Mouse (Mus musculus): ENCODE measurements around the gene Smoc2. TPM values are rescaled to one million over a fixed set of nuclear protein-coding genes. Genes with fewer than 3 reads are reported as not detected.

The Smoc2 gene
- total and polyA plus RNA-seq, 3 experiments, result 36.5 to 55.4 (median 54.9) TPM

DNA sequence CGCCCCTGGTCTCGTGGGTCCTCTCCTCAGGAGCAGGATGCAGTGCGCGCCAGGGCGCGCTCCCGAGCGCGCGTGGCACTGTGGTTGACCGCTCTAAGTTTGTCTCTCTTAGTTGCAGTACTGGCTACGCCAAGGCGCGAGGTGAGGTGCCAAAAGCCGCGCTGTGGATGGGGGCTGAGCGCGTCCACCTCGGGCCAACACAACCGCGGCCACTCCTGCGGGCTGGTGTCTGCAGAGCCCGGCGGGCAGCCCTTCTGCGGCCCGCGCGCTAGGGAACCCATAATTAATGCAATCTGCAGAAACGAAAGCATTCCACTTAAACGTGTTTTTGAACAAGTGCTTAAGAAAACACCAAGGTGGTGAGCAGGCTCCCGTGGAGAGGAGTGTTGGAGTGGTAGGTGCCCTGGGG, 1.1 kb downstream of the Smoc2 start:
- no peaks in the 10 kb centered on the region for H3K79me2 ChIP-seq (replicated peaks; ENCODE audit: control insufficient read depth, insufficient read depth, low read length)
- TF ChIP-seq CTCF (IDR thresholded peaks at IDR 0.05) (no peak), POLR2A (IDR thresholded peaks at IDR 0.05; ENCODE audit: insufficient read depth, low read depth, low read length) (no peak), EP300 (IDR thresholded peaks at IDR 0.05; ENCODE audit: insufficient read depth, low read depth, low read length) (no peak)
- peak; percentile 52 to 63 for DNase-seq
- intact Hi-C loops (cut with DNase I), result no loop called here
- 1% methylated on average over 31 of the region's 31 CpGs for WGBS
- H3K4me1 ChIP-seq (ENCODE audit: control insufficient read depth, insufficient read depth, low read length), result no peaks in the 10 kb centered on the region
- H3K27ac ChIP-seq, result no peak overlapping the region
- no peaks in the 10 kb centered on the region for H3K36me3 ChIP-seq (ENCODE audit: control insufficient read depth, insufficient read depth, low read length)
- no peaks in the 10 kb centered on the region; the same call in 1 of the 2 replicates for H3K27me3 ChIP-seq (ENCODE audit: control insufficient read depth, insufficient read depth, low read length)
- peak overlapping the region; percentile 52 for H3K4me3 ChIP-seq
- H3K9ac ChIP-seq (ENCODE audit: low read depth, low read length), result peak overlapping the region; percentile 49

GRCm38 (mm10) chr17:14288015-14288616, 8.8 kb downstream of the Smoc2 start:
- Histone ChIP-seq H3K4me1 (ENCODE audit: control insufficient read depth, insufficient read depth, low read length) (no peaks in the 10 kb centered on the region; the same call in 1 of the 2 replicates), H3K36me3 (ENCODE audit: control insufficient read depth, insufficient read depth, low read length) (no peaks in the 10 kb centered on the region), H3K4me3 (no peak overlapping the region), H3K27ac (no peak overlapping the region), H3K9ac (ENCODE audit: low read depth, low read length) (no peak overlapping the region), H3K79me2 (replicated peaks; ENCODE audit: control insufficient read depth, insufficient read depth, low read length) (no peaks in the 10 kb centered on the region), H3K27me3 (ENCODE audit: control insufficient read depth, insufficient read depth, low read length) (no peaks in the 10 kb centered on the region)
- WGBS, result 28% methylated on average over 7 of the region's 7 CpGs
- intact Hi-C loops (cut with DNase I), result loop anchor here (1.0 to 5.0 kb wide), 4 partner anchors 55 to 619 kb away; no protein-coding TSS in a partner anchor
- DNase-seq, result peak; percentile 65 to 82
- TF ChIP-seq CTCF (IDR thresholded peaks at IDR 0.05), result peak; percentile 93
- TF ChIP-seq POLR2A (IDR thresholded peaks at IDR 0.05; ENCODE audit: insufficient read depth, low read depth, low read length), result no peak
- TF ChIP-seq EP300 (IDR thresholded peaks at IDR 0.05; ENCODE audit: insufficient read depth, low read depth, low read length), result peak; percentile 64; the same call in 1 of the 2 replicates

- no peak overlapping the region for H3K4me3 ChIP-seq
- WGBS, result 64% methylated on average over 5 of the region's 5 CpGs
- H3K4me1 ChIP-seq (ENCODE audit: control insufficient read depth, insufficient read depth, low read length), result no peaks in the 10 kb centered on the region
- H3K79me2 ChIP-seq (replicated peaks; ENCODE audit: control insufficient read depth, insufficient read depth, low read length), result no peaks in the 10 kb centered on the region
- H3K9ac ChIP-seq (ENCODE audit: low read depth, low read length), result no peak overlapping the region
- no peak for DNase-seq
- H3K36me3 ChIP-seq (ENCODE audit: control insufficient read depth, insufficient read depth, low read length), result no peaks in the 10 kb centered on the region
- no peak for TF ChIP-seq EP300 (IDR thresholded peaks at IDR 0.05; ENCODE audit: insufficient read depth, low read depth, low read length)
- H3K27me3 ChIP-seq (ENCODE audit: control insufficient read depth, insufficient read depth, low read length), result no peaks in the 10 kb centered on the region
- intact Hi-C loops (cut with DNase I), result no loop called here
- H3K27ac ChIP-seq, result no peak overlapping the region
Measured at GRCm38 (mm10) chr17:14293617-14294016, 14.3 kb downstream of the Smoc2 start.

- intact Hi-C loops (cut with DNase I), result no loop called here
- DNase-seq, result peak in 1 of 2 experiments; percentile 38
- Histone ChIP-seq H3K27ac (no peak overlapping the region), H3K36me3 (ENCODE audit: control insufficient read depth, insufficient read depth, low read length) (no peaks in the 10 kb centered on the region), H3K79me2 (replicated peaks; ENCODE audit: control insufficient read depth, insufficient read depth, low read length) (no peaks in the 10 kb centered on the region), H3K4me1 (ENCODE audit: control insufficient read depth, insufficient read depth, low read length) (no peaks in the 10 kb centered on the region), H3K27me3 (ENCODE audit: control insufficient read depth, insufficient read depth, low read length) (no peaks in the 10 kb centered on the region), H3K4me3 (no peak overlapping the region), H3K9ac (ENCODE audit: low read depth, low read length) (no peak overlapping the region)
- WGBS, result 59% methylated on average over 3 of the region's 3 CpGs
- TF ChIP-seq POLR2A (IDR thresholded peaks at IDR 0.05; ENCODE audit: insufficient read depth, low read depth, low read length) (no peak), EP300 (IDR thresholded peaks at IDR 0.05; ENCODE audit: insufficient read depth, low read depth, low read length) (no peak)
Measured at GRCm38 (mm10) chr17:14295146-14295545, 15.8 kb downstream of the Smoc2 start.

DNA sequence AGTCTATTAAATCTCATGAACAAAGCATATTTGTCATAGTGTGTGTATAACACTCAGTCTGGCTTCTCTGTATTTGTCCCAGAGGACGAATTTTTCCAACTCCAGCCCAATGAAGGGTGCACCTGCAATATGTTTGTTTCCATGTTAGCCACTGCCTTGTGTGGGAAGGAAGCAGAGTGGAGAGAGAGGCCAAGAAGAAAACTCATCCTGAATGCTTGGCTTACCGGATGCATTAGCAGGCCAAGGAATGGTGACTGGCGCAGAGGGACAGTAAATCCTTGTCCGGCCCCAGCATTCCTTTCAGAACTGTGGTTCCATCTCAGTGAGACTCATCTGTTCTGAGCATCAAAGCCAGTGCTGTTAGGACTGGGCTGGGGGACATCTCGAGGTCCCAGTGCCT, 21.1 kb downstream of the Smoc2 start:
- no peak for DNase-seq
- no peak overlapping the region for H3K27ac ChIP-seq
- no peaks in the 10 kb centered on the region for H3K36me3 ChIP-seq (ENCODE audit: control insufficient read depth, insufficient read depth, low read length)
- TF ChIP-seq CTCF (IDR thresholded peaks at IDR 0.05) (no peak), EP300 (IDR thresholded peaks at IDR 0.05; ENCODE audit: insufficient read depth, low read depth, low read length) (no peak), POLR2A (IDR thresholded peaks at IDR 0.05; ENCODE audit: insufficient read depth, low read depth, low read length) (no peak)
- no peaks in the 10 kb centered on the region for H3K79me2 ChIP-seq (replicated peaks; ENCODE audit: control insufficient read depth, insufficient read depth, low read length)
- H3K9ac ChIP-seq (ENCODE audit: low read depth, low read length), result no peak overlapping the region
- WGBS, result 75% methylated on average over 5 of the region's 5 CpGs
- H3K27me3 ChIP-seq (ENCODE audit: control insufficient read depth, insufficient read depth, low read length), result no peaks in the 10 kb centered on the region
- no peaks in the 10 kb centered on the region; the same call in 1 of the 2 replicates for H3K4me1 ChIP-seq (ENCODE audit: control insufficient read depth, insufficient read depth, low read length)
- H3K4me3 ChIP-seq, result no peak overlapping the region
- intact Hi-C loops (cut with DNase I), result no loop called here

DNA sequence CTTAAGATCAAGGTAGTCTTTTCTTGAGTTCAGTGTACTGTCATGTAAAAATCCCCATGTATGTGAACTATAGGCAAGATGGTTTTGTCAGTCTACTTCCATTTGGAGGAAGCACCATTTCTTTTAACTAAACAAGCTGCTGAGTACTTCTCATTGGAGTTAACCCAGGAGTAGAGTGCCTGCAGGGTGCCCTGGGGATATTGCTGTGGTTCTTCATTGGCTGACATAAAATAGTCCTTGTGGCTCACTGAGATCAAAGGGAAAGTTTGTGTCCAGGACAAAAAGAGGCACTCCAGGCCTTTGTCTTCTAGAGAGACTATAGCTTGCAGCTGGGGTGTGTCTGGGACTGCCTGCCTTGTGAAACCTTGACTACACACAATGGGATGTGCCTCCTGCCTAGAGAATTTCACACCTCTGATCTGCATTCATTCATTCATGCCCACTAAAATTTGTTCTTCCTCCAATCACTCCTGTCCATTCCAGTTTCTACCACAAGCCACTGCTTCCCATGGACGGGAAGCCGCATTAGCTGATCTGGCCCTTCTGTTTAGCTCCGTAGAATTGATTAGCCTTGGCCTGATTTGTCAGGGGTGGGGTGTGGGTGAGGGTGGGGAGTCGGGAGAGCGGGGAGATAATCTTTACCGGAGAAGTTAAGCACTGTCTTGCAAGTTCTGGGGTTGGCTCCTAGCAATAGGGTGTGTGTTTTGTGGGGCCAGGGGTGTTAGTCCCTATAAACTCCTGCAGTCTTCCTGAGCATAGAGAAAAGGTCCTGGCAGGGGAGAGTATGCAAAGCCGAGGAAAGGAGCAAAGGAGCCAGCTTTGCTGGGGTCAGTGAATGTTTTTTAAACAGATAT, 22.4 kb downstream of the Smoc2 start:
- Histone ChIP-seq H3K4me1 (ENCODE audit: control insufficient read depth, insufficient read depth, low read length) (no peaks in the 10 kb centered on the region; the same call in 1 of the 2 replicates), H3K27me3 (ENCODE audit: control insufficient read depth, insufficient read depth, low read length) (no peaks in the 10 kb centered on the region), H3K27ac (no peak overlapping the region), H3K79me2 (replicated peaks; ENCODE audit: control insufficient read depth, insufficient read depth, low read length) (no peaks in the 10 kb centered on the region), H3K4me3 (no peak overlapping the region), H3K9ac (ENCODE audit: low read depth, low read length) (no peak overlapping the region), H3K36me3 (ENCODE audit: control insufficient read depth, insufficient read depth, low read length) (no peaks in the 10 kb centered on the region)
- no peak for TF ChIP-seq CTCF (IDR thresholded peaks at IDR 0.05)
- no peak for TF ChIP-seq EP300 (IDR thresholded peaks at IDR 0.05; ENCODE audit: insufficient read depth, low read depth, low read length)
- no peak for TF ChIP-seq POLR2A (IDR thresholded peaks at IDR 0.05; ENCODE audit: insufficient read depth, low read depth, low read length)
- DNase-seq, result no peak
- WGBS, result 55% methylated on average over 7 of the region's 7 CpGs
- intact Hi-C loops (cut with DNase I), result no loop called here
